Mouse (Mus musculus) monocyte, adult 2 months (primary cell): ENCODE results near the gene Ky.

Experiments used
- DNase-seq, 2 experiments: peaks; one replicate each; pipeline ENCODE4 v3.0.0; 2022; ENCODE audit warnings: low spot score in 2 of 2, low read depth in 1 of 2

Ky gene

GRCm38 (mm10) chr9:102546256-102547027 is 40.9 kb downstream of the Ky start:
- no peak for DNase-seq

- DNase-seq: no peak
Measured at GRCm38 (mm10) chr9:102547028-102547354, 41.4 kb downstream of the Ky start.

- no peak for DNase-seq
Measured at GRCm38 (mm10) chr9:102549211-102549610, 43.7 kb downstream of the Ky start.

GRCm38 (mm10) chr9:102551771-102552170 is 46.2 kb downstream of the Ky start:
- no peak for DNase-seq

DNA sequence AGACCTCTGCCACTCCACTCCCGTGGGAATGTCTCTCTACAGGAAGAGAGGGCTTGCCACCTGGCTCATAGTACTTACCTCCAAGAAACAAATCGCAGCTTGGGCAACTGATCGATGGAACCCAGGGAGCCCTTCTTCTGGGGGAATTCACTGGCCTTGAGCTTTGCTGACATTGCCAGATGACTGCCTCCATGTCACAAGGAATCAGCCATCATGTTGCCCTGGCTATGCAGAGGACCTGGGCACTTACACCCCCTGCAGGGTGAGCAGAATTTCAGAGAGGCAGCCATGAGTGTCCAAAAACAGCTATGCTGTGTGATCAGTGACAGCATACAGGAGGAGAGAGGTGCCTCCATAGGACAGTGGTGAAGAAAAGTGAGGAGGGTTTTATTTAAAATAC is 48.2 kb downstream of the Ky start:
- no peak for DNase-seq

- DNase-seq: no peak
Measured at GRCm38 (mm10) chr9:102558463-102558862, 52.9 kb downstream of the Ky start.

GRCm38 (mm10) chr9:102572888-102573287 is 67.3 kb downstream of the Ky start:
- DNase-seq: no peak

DNA sequence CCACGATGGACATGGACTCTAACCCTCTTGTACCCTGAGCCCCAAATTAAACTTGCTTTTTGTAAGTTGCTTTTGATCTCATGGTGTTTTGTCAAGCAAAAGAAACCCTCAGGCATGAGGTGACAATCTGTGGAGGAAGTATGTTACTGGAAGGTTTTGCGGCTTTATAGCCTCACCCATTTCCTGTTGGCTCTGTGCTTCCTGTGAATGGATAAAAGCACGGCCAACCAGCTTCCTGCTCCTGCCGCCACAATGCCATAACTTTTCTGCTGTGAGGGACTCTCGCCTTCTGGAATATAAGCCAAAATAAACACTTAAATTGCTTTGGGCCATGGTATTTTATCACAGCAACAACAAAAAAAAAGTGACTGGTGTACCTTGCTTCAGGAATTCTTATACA is 71.9 kb downstream of the Ky start:
- DNase-seq: no peak

DNA sequence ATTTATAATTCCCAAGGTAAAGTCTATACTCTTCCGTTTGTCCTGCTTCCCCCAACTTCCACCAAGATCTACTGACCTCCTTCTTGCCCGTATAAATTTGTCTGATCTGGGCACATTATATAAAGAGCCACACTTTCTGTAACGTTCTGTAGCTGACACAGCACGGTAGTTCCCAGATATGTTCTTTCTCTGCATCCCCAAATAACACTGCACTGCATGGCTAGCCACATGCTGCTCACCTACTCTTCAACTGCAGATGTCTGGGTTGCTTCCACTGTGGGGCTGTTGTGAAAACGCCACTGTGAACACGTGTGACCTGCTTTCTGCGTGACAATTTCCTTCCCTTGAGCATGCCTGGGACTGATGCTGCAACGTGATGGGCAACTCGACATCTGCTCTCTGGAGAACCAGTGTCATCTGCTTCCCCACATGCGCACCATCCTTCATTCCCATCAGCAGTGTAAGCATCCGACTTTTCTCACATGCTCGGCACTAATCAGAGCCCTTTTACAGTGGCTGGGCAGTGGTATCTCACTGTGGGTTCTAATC is 76.4 kb downstream of the Ky start:
- DNase-seq: no peak

DNA sequence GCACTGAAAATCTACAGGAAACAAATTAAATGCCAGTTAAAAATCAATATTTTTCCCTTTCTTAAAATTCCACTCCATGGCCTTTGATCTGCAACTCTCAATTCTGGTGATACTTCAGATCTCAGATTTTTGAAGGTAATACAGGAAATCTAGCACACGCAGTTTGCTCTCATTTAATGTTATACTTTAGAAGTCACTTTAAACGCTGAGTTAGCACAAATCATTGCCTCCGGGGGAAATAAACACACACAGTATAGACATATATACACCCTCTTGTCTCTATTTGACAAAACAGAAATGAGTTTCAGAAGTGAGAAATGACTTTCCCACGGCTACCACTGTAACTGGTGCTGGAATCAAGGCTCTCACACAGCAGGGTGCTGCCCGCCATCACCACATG is 81.8 kb downstream of the Ky start:
- DNase-seq: no peak

DNA sequence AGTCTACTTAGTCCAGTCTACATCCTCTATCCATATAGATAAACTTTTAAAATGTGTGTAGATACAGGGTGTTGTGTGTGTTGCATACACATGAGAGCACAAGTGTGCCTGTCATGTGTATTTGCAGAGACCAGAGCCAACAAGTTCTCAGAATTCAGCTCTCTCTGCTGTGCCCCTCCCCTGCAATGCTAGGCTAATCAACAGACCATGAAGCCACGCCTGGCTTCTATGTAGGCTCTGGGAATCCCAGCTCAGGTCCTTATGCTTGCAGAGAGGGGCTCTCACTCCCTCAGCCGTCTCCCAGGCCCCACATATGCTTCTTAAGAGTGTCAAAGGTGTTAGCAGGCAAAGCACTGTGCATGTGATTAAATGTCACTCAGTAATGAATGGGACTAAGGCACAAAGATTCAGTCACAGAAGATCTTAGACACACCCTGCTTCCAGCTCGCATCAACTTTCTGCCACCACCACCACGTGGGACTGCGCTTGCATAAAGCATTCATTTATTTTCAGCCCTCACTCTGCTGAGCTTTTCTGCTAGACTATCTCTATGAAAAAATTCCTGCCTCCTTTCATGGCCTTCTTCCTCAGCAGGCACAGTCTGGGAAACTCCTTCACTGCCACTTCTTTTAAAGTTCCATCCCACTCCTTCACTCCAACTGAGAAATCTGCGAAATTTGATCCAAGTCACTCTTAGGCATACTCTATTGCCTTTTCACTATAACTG is 89.3 kb downstream of the Ky start:
- DNase-seq: no peak
